Mouse (Mus musculus): ENCODE measurements around the gene Zfp217.
A peak's percentile ranks its signal among the peaks of the same experiment; 100 is the strongest.

Gene Zfp217

DNA sequence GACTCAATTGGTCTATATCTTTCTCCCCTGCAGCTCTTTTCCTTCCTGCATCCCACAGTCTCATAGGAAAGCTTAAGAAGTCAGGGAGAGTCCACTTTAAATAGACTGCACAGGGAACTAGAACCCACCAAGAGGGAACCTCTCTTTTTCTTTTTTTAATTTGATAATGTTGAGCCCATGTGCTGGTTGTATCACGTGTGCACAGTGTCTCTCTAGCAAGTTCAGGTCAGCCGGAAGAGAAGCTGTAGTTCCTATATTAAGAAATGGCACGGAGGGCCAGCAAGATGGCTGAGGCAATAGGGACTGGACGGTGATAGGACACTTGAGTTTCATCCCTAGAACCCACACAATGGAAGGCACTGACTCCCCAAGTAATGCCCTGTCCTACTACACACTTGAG, 11.1 kb upstream of the Zfp217 start:
- DNase-seq (ENCODE audit: low spot score), result no peak

DNA sequence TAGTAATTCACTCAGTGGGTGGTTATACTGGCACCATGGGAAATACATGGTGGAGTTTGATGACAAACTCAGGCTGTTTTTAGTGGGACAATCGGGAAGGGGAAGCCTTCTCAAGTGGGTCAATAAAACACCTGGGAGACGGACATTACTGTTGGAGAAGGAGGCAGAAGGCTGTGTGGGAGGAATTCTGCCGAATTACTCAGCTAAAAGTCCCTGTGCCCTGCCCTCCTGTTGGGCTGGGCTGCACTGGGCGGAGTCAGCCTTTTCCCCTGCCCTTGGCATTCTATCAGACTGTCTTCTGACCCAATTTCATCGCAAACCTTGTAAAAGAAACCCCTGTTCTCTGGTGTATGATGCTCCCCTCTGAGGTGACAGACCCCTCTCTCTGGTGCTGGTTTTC, 10.3 kb upstream of the Zfp217 start:
- DNase-seq (ENCODE audit: low spot score), result no peak

DNA sequence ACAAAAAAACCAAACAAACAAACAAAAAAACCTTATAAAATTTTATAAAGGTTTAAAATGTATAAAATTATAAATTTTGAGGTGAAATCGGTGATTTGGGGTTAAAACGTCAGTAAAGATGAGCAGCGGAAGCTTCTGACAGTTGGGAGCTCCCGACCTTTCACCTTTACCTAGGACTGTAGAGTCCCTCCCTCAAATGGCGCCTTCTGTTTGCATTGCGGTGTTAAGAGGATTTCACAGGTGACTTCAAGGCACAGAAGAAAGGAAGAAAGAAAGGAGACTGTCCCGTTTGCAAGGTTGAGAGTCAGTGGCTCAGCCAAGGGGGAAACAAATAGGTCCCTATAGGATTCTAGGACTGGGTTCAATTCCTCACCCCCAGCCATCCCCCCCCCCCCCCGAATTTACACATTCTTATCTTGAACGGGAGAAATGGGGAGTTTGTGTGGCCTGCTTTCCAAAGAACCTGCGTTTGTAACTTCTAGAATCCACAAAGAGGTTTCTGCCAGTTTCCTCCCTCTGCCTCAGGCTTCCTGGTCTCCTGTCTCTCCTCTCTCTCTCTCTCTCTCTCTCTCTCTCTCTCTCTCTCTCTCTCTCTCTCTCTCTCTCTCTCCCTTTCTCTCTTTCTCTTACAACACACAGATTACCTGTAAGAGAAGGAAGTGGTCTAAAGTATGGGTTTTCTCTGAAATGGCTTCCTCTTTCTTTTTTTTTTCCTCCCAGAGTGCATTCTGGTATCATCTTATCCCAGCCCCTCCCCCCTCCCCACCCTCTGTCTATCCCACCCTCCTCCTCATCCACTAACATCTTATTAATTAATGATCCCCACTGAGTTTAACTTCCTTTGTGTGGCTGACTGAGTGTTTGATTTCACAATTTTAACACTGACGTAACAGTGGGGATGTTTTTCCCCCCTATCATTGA, 9.6 kb upstream of the Zfp217 start:
- no peak for DNase-seq (ENCODE audit: low spot score)

DNA sequence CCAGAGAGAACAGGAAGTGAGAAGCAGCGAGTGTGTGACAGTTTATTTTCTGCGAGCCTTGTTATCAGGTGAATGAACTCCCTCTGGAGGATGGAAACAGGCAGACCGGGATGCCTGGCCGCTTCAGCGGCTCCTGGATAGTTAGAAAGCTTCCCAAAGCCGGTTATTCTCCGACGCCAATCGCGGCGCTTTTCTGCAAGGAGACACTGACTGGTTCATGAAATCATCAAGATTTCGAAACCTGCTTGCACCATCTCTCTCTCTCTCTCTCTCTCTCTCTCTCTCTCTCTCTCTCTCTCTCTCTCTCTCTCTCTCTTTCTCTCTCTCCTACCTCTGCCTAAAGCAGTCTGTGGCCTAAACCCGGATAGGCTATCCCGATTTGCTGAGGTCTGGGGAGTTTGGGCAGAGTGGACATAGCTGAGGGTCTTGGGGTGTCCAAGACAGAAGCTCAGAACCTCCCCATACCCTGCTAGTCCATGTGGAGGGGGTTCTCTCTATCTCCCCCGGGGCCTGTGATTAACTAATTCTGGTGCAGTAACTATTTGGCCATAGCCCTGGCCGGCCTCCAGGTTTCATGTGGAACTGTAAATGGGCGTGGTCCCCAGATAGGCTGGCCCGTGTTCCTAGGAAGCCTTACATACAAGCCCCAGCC, 7.3 kb upstream of the Zfp217 start:
- no peak for DNase-seq (ENCODE audit: low spot score)

DNA sequence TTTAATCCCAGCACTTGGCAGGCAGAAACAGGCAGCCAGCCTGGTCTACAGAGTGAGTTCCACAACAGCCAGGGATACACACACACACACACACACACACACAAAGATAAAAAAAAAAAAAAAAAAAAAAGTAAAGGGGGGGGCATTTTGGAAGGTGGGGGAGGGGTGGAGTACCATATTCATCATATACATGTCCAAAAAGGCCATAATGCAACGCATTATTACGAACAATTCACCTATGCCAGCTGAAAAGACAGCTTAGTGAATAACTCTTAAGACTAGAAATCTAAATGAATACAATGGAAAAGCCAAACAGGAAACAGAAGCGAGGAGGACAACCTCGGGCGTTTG, 6.8 kb upstream of the Zfp217 start:
- no peak for DNase-seq (ENCODE audit: low spot score)

DNA sequence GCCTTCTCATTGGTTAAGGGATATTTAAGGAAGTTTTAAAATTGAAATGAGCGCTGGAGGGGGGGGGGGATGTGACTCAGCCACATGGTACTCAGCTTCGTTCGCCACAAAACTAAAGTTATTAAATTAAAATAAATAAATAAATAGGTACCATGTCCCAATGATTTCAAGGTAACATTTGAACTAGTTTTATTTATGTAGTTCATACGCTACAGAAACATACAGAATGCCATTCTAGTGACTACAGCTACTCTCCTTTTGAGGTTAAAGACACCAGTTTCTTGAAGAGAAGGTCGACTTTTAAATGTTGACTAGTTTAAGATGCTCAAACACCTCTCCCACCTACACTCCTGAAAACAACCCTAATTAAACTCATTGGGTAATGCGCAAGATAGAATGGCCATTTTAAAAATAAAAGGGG, 6.4 kb upstream of the Zfp217 start:
- DNase-seq (ENCODE audit: low spot score), result no peak

DNA sequence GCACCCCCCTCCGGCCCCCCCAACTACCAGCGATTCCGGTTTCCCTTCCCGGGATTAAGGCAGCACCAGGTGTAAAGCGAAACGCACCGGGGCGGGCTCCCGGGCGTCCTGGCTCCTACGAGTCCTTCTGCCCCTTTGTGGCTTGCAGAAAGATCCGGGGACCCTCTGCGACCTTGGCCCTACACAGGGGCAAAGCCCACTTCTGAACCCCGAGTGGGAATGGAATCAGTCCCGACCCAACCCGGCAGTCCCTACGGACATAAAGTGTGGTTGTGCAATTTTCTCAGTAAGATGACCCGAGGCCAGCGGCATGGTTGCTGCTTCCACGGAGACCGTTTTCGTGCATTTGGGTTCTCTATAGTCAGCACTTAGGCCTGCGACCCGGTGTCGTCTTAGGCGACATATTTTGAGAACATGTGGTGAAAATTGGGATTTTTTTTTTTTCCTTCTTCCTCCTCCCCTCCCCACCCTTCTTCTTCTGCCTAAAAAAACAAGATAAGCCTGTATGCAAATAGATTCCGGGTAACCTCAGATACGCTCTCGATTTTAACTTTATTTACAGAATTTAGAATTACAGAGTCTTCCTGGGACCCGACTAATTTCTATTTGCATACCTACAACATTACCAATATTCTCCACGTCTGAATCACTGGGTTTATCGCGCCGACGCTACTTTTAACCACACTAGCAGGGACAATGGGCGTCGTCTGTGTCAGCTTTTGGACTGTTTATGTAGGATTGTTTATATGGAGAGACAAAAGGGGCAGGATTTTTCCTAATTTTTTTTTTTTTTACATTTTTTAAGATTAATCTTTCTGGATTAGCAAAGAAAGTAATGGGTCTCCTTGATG, 5.7 kb upstream of the Zfp217 start:
- DNase-seq (ENCODE audit: low spot score), result no peak

DNA sequence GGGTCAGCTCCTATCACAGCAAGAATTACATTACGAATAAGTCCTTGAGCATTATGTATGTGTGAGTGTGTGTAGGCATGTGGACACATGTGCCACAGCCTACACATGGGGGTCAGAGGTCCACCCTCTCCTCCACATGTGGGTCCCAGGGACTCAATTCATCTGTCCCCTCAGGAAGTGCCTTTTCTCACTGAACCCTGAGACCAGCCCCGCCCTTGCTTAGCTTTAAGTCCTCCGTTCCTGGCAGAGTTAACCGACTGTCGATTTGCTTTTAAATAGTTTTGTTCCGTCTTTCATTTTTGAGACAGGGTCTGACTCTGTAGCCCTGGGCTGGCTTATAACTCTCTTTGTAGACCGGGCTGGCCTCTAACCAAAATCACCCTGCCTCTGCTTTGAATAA, 5.0 kb upstream of the Zfp217 start:
- DNase-seq (ENCODE audit: low spot score), result no peak

DNA sequence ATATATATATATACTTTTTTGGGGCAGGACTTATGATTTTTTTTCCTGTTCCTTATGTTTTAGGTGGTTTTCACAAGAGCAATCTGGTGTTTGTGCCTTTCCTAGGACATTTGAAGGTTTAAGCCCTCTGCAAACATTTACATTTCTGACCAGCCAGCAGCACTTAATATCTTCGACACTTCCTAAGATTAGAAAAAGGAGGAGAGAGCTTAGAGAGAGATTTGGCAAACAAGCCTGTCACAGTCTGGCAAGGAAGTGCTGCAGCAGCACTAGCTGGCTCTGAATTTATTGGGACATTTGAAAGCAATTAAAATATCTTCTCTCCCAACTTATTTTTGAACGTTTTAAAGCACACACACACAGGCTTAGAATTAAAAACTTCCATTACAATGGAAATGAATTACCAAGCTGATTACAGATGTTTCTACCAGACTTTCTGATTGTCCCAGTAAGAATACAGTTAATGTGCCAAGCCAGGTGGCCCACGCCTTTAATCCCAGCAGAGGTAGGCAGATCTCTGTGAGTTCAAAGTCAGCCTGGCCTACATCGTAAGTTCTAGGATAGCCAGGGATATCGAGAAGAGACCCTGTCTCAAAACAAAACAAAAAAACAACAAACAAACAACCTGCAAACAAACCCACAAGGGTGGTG, 4.3 kb upstream of the Zfp217 start:
- no peak for DNase-seq (ENCODE audit: low spot score)

DNA sequence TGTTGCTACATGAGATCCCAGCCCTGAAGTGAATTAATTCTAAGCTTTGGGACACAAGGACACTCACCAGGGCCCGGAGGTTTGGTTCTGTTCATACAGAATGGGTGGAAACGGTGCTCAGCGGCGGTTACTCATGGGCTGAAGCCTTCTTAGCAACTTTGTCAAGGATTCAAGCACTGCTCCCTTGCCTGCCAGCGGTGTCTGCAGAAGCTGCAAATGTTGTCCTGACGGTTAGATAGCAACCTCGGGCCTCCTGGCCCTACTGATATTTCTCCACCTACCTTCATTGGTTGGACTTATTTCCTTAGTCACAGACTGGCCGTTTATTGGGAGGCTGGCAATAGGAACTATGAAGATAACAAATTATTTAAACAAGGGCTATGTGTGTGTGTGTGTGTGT, 3.6 kb upstream of the Zfp217 start:
- no peak for DNase-seq (ENCODE audit: low spot score)

DNA sequence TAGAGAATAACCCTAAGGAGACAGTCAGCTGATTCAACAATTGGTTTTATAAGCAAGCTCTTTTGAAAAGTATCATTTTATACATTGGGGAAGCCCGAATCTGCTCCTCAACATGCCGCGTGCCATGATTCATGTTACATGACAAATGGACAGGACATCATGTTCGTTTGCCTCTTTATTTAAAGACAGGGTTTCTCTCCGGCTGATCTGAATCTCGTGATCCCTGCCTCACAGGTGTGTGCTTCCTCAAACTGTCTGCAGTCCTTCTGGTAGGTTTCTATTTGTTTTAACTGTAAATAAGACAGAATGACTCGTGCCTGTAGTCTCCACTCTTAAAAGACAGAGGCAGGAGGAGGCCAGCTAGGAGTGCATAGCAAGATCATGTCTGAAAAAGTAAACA, 925 bp upstream of the Zfp217 start:
- DNase-seq (ENCODE audit: low spot score), result no peak

DNA sequence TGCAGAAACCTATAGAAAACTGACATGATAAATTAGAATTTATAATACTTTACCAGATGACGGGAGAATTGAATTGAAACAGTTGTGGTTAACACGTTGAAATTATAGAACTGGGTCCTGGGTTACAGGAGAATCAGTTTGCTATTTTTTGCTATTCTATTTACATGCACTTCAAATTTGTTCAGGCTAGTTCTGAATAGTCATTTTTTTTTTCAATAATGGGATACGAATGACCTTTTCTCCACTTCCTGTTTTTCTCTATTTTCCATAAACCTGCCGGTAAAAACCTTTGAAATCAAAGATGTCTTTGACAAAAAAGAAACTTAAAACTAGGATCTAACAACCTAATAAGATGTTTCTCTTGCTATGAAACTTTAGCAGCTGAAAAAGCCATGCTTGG, 733 bp downstream of the Zfp217 start:
- no peak for DNase-seq (ENCODE audit: low spot score)

DNA sequence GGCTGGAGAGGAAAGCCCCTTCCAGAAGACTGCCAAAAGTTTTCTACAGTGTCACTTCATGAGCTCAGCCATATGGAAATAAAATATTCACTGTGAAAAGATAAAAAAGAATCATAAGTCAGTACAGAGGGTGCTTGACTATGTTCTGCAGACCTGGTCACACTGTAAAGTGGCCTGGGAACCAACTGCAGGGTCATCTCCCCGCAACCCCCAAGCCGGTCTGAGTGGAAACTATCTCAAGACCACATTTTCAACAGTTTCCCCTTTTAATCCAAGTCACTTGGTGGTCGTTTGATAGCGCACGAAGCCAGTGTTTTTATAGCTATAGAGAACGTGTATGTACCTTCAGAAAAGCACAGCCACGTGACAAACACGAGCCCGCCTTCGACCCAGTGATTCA, 3.6 kb downstream of the Zfp217 start:
- no peak for DNase-seq (ENCODE audit: low spot score)

DNA sequence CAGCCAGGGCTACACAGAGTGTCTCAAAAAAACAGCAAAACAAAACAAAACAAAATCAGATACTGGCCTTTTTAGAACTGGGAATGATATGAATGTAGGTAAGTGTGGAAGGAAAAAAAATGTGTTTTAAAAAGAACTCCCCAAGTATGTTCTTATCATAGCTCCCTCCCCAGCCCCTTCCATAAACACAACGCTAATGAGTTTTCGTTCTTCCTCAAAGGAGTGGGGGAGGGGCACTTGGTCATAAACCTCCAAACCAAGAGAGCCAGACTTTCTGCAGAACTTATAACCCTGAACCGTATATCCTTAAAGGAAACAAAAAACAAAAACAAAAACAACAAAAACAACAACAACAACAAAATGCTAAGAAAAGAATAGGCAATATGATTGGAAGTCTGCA, 4.0 kb downstream of the Zfp217 start:
- DNase-seq (ENCODE audit: low spot score), result no peak

DNA sequence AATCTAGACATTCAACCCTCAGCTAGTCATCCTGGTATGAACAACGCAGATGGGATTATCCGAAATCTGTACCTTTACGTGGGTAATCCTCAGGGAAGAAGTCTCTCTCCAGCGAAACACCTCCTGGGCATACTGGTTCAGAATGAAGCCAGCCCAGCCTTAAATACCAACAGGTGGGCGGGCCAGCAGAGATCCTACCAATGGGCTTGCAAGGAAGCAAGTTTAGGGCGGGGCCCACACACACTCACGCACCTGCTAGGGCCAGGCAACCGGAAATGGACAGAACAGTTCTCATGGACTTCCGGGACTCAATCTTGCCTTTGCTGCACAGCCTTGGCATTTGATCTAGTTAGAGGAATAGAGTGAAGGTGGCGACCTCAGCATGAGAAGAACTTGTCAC, 5.4 kb downstream of the Zfp217 start:
- DNase-seq (ENCODE audit: low spot score), result no peak

DNA sequence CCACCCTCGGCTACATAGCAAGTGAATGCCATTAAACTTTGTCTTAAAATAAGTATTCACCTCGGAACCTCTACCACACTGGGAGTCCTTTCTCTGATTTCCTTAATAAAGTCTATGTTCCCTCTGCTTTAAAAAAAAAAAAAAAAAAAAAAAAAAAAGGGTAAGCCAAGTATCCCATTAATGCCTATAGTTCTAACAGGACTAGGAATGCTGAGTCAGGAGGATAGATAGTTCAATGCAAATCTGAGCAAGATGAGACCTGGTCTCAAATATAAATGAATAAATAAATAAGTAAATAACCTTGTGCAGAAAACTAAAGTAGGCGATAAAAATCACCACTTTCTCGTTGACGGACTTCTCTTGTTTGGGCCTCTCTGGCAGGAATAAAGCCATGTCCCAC, 6.4 kb downstream of the Zfp217 start:
- no peak for DNase-seq (ENCODE audit: low spot score)

DNA sequence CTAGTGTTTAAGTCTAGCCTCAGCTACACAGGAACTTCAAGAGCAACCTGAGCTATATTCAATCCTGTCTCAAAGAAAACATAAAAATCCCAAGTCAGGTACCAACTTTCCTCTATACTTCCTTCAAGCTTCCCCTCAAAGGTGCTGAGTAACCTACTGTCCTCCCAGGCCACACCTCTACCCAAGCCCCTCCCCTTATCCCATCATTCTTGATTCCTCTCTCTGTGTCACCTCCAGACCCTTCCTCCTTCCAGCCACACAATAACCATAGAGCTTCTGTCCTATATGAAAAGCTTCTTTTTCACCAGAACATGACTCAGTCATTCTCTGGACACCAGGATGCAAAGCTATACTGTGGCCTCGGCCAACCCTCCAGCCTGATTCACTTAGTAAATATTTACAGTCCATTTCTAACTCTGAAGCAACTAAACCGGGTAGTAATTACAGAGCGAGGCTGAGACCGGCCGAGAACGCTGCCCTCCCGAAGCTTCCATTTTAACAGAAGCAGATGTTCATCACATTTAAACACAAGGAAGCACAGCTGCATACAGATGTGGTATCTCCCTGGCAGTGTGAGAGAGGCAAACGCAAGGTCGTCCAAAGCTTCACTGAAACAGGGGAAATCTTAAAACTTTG, 8.4 kb downstream of the Zfp217 start:
- DNase-seq (ENCODE audit: low spot score), result no peak

DNA sequence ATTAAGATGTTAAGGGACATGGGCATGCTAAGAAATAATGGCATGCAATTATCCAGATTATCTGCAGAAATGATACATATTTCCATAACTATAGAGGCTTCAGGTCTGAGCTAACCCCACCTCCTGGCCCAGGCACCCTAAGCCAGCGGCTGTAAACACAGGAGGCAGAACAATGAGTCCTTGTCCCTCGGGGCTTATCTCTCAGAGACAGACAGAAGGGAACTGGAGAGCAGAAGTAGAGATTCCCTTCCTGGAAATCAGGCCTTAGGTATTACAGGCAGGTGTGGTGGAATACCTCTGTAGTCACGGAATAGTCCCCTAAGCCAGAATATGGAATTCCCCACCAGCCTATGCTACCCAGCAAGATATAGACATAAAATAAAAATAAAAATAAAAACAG, 11.0 kb downstream of the Zfp217 start:
- DNase-seq (ENCODE audit: low spot score), result no peak

DNA sequence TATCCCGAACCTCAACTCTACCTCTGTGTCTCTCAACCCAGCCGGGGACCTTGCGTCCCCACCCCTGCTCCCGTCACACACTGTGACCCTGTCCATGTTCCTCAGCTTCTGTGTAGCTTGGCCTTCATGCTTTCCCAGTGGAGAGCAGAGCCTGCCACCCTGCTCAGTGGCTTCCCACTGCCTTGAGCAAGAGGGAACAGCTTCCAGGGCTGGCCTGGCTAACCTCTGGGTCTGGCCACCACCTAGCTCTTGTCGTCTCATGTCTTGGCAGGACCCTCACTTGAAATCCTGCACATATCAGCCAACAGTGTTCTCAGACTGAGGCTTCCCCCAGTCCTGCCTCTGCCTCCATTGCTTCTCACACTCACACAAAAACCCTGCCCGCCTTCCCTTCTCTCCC, 12.1 kb downstream of the Zfp217 start:
- DNase-seq (ENCODE audit: low spot score), result no peak

DNA sequence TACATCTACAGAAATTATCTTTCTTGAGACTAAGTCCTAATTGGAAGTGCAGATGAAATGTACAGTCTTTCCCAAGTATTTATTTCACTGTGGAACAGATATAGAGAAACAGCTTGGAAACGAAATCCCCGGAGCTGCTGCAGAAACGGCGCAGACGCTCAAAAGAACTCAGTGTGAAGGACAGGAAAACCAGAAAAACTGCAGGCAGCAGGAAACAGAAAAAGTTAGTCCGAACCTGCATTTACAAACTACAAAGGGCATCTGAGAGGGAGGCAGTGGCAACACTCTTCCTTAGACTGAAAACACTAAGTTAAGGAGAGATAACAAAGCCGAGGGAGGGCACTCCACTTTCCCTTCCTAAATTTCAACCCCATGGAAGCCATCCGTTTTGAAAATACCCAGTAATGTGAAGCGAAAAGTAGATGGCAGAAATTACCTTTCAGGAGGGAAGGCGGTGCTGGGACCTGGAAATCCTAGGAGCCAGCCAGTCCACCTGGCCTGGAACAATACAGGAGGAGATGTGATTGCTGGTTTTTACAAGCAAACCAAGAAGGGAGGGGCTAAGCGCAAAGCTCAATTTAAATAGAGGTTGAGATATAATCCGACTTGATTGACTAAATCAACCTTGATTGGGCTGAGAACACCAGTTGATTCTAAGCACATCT, 13.7 kb downstream of the Zfp217 start:
- DNase-seq (ENCODE audit: low spot score), result no peak

DNA sequence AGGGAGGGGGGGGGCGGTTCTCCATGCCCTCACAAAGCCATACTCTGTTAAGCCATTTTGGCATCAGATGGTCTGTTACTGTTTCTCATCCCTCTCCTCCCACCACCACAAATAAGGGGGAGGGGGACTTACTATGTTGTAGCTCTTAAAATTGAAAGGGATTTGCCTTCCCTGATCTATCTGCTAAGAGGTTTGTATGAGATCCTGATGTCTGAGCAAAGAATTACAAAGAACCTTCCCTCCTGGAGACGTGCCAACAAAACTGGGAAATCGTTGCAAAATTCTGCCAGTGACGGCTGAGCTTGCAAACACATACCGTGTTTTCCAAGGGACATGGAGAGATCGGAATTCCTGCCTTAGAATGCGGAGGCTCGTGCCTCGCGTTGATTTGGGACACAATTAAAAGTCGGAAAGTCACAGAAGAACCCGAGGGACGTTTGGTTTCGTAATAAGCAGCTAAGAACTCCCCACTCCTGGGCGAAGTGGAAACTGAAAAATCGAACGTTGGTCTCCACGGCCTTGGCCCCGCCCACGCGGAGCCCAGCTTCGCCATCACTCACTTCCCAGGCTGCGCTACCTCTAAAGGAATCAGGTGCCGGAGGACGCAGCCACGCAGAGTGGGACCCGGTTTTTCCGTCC, 14.7 kb downstream of the Zfp217 start:
- DNase-seq (ENCODE audit: low spot score), result peak; percentile 61

Measured in layer of hippocampus, adult 9-10 months (tissue).